Mouse (Mus musculus): ENCODE measurements around the gene Ssr2.
"Not testable (repeated sequence)": the region's sequence is repeated elsewhere in the genome, so short reads cannot be mapped to it uniquely, and the experiment has no call there.

Gene Ssr2

DNA sequence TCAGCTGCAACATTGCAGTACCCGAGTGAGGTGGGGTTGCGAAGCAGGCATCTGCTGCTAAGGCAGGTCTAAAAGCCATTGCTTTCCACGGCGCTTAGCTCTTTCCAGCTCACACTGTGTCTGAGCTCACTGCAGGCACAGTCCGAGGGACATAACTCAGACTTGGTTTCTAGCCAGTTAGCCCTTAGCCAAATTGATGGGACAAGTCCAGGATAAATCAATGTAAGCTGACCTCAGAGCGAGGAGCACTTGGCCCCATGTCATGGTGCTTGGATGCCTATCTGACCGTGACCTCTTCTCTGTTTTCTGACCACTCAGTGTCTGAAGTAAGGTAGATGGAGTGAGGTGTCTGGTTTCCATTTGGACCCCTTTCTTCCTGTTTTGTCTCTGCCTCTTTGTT, 11.7 kb upstream of the Ssr2 start:
- no peak for DNase-seq (ENCODE audit: low read depth, low spot score)

DNA sequence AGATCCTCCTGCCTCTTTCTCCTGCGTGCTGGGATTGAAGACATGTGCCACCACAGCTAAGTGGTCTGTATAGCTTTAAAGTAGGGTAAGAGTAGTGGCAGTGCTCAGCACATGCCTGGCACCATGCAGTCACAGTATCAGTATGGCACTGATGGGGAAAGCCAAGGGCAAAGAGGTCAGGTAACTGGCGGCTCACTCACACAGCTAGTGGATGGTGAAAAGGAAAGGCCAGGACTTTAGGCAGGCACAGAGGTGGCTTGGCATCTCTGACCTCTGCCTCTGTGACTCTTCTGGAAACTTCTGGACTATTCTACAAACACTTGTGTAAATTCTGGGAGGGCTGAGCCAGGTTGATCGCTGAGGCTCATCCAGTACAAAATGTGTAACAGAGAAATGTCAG, 9.6 kb upstream of the Ssr2 start:
- DNase-seq (ENCODE audit: low read depth, low spot score) = no peak

GRCm38 (mm10) chr3:88566536-88567061, 9.1 kb upstream of the Ssr2 start:
- no peak for DNase-seq (ENCODE audit: low read depth, low spot score)

- DNase-seq (ENCODE audit: low read depth, low spot score) = no peak
Measured at GRCm38 (mm10) chr3:88567892-88568291, 7.8 kb upstream of the Ssr2 start.

DNA sequence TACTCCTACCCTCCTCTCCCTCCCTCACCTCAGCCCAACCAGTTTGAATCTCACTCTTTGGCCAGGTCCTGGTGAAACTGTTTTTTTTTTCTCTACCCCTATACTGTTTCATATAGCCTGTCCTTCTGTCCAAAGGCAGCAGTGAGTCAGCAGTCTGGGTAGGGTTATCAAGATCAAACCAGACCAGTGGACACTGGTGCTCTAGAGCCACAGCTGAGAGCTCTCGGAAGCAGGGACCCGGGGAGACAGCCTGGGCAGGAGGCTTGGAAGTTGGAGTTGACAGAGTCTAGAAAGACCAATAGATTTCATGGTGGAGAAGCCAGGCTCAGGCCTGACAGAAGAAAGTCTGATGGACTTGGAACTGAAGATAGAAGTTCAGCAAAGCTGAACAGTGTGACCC, 7.1 kb upstream of the Ssr2 start:
- no peak for DNase-seq (ENCODE audit: low read depth, low spot score)

DNA sequence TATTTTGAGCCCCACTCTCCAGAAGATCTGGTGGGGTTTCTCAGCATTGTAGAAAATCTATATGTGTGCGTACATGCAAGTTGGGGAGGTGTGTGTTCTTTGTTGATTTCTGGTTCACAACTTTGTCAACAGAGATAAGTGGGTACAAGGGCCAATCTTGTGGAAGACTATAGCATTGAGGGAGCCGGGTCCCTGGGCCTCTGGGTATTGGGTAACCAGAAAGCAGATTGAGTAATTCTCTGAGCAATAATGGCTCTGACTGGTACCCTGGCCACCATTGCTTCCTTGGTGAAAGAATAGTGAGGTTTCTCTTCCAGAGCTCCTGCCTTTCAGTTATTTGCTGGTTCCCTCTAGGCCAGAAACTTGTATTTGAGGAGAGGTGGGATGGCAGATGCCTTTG, 6.6 kb upstream of the Ssr2 start:
- DNase-seq (ENCODE audit: low read depth, low spot score) = no peak

DNA sequence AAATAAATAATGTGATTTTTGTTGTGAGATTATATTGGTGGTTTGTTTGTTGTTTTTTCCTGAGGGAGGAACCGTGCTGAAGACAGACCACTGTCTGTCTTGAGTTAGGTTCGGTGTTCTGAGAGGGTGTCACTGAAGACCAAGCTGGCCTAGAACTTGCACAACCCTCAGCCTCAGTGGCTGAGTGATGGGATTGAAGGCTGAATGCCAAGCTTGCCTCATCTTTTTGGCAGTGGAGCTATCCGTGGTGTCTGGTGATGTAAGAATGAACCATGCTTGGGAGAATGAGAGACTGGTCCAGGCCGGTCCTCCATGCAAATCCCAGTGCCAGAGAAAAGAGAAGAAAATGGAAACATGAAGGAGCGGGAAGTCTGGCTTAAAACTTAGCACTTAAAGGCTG, 6.0 kb upstream of the Ssr2 start:
- no peak for DNase-seq (ENCODE audit: low read depth, low spot score)

GRCm38 (mm10) chr3:88570341-88570740, 5.3 kb upstream of the Ssr2 start:
- DNase-seq (ENCODE audit: low read depth, low spot score) = no peak

GRCm38 (mm10) chr3:88571856-88572255, 3.8 kb upstream of the Ssr2 start:
- no peak for DNase-seq (ENCODE audit: low read depth, low spot score)

- no peak for DNase-seq (ENCODE audit: low read depth, low spot score)
Measured at GRCm38 (mm10) chr3:88572835-88573234, 2.8 kb upstream of the Ssr2 start.

DNA sequence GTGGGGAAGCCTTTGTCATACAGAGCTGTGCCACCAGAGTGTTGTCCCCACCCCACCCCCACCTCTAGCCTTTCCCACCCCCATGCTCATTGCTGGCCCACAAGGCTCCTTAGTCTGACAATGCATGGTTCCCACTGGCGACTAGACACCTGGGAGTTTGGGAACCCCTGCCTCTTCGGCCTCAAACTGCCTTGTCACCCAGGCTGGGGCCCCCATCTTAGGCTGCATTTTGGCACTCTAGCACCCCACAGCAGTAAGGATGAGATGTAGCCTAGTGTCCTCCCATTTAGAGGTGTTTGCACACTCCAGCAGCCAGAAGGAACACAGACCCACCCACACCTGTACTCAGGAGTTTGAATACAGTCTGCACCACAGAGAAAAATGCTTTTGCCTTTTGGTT, 1.9 kb upstream of the Ssr2 start:
- DNase-seq (ENCODE audit: low read depth, low spot score) = no peak

DNA sequence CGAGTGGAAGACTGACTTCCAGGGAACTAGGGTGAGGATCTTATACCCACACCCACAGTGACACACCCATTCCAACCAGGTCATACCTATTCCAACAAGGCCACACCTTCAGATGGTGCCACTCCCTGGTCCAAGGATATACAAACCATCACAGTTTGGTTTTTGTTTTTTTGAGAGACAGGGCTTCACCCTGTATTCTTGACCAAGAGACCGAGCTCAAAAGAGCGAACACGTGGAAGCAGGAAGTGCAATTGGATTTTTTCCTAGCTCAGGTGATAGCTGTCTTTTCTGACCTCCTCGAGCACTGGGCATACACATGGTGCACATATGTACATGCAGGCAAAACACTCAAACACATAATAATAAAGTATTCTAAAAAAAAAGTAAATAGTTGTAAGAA, 2.2 kb downstream of the Ssr2 start:
- not testable (repeated sequence) for DNase-seq (ENCODE audit: low read depth, low spot score)

DNA sequence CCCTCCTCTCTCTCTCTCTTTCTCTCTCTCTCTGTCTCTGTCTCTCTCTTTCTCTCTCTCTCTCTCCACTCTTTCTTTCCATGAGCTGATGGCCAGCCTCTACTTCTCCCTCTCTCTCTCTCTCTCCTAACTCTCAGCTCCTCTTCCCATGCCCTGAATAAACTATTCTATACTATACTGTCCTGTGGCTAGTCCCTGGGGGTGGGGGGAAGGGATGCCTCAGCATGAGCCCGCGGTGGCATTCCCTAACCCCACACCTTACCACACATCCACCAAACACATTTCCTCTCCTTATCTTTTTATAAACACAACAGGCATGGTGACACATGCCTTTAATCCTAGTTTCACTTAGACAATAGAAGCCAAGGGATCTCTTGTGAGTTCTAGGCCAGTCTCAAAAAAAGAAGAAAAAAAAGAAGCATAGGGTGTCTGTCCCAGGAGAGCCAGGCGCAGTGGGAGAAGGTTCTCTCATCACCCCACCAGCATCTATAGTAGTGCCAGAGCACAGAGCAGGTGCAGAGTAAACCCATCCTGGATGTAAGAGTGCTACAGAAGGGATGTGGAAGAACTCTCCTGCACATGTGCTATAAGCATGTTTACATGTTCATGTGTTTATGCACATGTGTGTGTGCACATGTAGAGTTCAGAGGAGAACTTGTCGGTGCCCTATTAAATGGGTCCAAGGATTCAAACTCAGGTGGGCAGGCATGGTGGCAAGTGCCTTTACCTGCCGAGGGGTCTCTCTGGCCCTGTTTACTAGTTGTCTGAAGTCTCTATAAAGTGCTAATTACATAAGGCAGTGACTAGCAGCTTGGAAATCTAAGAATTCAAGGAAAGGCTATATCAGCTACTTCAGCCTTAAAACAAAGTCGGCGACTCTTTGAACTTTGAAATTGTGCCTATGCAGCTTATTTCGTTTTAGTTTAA, 3.1 kb downstream of the Ssr2 start:
- DNase-seq (ENCODE audit: low read depth, low spot score) = no peak

DNA sequence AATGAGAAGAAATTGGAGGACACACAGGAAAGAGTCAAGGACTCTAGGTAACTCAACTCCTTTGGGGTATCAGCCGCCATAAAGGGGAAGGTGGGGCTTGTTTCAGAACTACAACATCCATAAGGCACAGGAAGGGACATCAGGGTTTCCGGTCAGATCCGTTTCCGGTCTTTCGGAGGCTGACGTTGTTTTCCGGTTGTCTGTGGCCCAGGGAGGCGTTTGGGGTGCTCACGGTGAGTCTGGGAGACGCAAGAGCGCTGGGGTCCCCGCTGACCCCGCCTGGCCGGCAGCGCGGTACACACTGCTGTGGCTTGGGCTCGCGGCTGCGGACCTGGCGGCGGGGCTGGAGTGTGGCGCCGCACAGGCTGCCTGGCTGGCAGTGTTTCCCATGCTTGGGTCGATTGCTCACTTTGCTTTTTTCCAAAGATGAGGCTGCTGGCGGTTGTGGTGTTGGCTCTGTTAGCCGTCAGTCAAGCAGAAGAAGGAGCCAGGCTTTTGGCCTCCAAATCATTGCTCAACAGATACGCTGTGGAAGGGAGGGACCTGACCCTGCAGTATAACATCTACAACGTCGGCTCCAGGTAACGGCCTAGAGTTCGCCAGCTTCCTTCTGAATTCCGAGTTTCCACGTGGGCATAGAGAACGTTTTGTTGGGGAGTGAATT, 3.9 kb downstream of the Ssr2 start:
- DNase-seq (ENCODE audit: low read depth, low spot score) = peak; percentile 52

GRCm38 (mm10) chr3:88585769-88586168, 10.1 kb downstream of the Ssr2 start:
- DNase-seq (ENCODE audit: low read depth, low spot score) = no peak

DNA sequence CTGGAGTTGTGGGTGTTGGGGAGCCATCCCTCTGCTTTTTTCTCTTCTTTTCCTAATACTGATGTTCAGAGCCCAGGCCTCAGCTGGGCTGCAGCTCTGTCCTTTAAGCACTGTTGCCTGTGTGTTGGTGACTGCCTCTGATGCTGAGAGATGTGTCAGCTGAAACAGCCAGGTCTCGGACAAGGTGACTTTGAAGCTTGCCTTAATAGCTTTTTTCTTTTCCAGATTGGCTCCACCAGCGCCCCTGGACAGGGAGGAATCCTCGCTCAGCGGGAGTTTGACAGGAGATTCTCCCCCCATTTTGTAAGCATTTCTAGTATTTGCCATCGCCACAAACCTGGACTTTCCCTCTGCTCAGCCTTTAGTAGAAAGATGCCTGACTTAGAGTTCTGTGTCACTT, 11.0 kb downstream of the Ssr2 start:
- DNase-seq (ENCODE audit: low read depth, low spot score) = no peak

DNA sequence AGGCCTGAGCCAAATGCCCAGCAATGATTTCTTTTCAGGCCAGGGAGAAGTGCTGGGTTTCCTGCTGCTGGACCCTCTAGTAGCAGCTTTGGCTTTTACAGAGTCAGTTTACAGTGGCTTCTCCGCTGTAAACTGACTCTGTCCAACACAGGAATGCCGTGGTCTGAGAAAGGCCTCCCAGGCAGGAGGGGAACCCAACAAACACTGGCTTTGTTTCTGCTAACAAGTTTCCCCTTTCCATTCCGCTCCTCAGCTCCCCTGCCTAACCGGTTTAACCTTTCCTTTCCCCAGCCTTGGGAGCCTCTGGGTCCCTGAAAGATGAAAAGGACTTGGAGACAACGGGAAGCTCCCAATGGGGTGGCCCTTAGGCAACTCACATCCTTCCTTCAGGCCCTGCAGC, 14.6 kb downstream of the Ssr2 start:
- no peak for DNase-seq (ENCODE audit: low read depth, low spot score)

DNA sequence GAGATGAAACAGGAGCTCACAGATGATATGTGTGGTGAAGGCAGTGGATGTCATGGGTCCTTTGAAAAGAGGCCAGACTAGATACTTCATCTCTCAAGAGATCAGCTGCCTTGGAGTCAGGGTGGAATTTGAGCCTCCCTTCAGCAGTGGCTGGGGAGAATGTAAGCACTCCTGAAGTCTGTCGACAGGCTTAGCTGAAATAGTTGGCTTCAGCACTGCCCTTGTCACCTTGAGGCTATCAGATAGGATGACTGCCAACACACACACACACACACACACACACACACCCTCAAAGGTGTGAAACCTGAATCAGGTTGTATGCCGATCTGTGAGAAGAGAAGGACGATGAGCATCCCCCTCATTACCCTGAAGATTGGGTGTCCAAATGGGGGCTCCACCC, 15.4 kb downstream of the Ssr2 start:
- no peak for DNase-seq (ENCODE audit: low read depth, low spot score)

DNA sequence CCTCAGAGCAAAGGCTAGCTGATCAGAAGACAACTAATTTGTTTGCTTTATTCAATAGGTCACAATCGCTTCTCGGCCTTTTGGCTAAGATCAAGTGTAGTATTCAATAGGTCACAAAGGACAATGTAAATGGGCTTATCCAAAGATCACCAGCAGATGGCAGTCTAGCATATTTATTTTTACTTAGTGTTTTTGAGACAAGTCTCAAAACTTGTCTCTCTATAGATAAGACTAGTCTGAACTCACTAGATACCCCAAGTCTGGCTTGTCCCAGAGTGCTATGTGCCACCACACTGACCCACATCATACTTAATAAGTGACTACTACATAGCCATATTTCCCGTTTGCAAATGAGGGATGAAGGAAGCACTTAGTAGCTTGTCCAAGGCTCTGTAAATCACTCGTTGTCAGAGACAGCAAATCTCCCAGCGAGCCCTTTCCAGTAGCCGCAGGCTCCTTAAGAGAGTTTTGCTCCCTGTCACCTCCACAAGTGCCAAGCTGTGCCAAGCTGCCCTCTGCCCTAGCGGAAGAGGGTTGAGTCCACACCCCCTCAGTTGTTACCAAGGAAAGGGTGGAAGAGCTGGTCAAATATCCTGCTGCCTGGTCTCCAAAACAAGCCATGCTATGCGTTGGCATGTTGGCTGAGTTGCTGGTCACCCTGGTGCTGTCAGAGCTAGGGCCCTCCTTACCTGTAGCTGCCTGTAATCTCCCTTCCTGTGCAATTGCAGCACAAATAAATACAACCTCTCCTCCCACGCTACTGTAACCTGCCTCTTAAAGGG, 16.5 kb downstream of the Ssr2 start:
- DNase-seq (ENCODE audit: low read depth, low spot score) = no peak

DNA sequence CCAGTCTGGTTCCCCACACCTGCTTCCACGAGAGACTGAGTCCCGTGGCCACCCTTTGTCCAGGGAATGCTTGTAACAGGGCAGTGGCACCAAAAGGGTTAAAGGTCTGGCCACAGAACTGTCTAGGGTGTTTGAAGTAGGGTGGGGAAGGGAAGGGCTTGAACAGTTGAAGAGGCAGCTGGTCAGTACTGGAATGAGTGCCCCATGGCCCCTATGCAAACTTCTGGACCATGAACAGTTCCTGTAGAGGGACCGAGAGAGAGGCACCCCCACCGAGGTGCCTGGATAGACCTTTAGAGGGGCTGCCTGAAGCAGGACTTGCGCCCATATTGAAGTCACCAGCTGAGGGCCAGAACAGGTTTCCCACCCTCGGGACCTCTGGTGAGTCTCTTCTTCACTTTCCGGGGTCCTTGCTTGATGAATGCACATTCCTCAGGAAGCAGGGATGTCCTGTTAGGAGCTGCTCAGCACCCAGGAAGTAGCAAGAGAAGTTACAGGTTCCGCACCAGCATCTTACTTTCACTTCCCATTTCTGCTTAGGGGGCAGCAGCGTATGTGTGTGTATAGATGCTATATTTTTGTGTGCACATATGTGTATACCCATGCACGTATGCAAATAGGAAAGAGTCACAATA, 17.4 kb downstream of the Ssr2 start:
- DNase-seq (ENCODE audit: low read depth, low spot score) = no peak

DNA sequence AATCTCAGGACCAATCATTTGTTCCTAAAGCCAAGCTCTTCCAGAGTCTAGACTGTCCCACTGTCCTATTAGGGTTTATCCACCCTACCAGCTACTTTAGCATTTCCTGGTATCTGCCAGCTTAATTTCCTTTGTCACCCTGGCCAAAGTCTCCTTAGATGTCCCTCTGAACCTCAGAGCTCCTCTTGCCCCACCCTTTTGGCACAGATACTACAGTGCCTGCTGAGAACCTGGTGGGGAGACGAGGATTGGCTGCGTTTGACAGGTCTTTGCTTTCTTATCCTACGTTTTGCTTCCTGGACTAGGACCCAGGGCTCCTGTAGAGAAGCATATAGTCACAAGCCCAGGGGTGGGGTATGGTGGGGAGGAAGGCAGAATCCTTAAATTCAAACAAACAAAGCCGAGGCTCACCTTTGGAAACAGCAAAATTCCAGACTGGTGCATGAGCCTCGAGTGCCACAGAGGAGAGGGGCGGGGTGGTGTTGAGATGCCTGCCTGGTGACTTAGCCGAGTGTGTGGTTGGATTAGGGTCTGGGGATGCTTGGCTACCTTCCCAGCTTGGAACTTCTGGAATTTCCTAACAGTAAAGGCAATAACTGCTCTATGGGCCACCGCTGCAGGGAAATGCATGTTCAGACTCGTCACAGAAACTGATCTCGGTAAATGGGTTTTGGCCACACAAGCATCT, 18.4 kb downstream of the Ssr2 start:
- DNase-seq (ENCODE audit: low read depth, low spot score) = no peak

All from brain, embryonic 18.5 days (tissue).